Mouse (Mus musculus) embryonic facial prominence, embryonic 14.5 days (tissue): ENCODE data around the gene Gmnn. TPM values are rescaled to one million over a fixed set of nuclear protein-coding genes. Genes with fewer than 3 reads are reported as not detected.
"Not testable (repeated sequence)": the region's sequence is repeated elsewhere in the genome, so short reads cannot be mapped to it uniquely, and the experiment has no call there.

ENCODE experiments used
- ATAC-seq: fragments of 200-750 bp; cut with Nextera tagmentation; 2 replicates; pipeline ENCODE4 v1.8.0; 2017; ENCODE audit warnings: low read depth, moderate number of reproducible peaks, moderate TSS enrichment
- DNase-seq: peaks from one replicate; pipeline ENCODE4 v3.0.0-alpha.2; 2015; ENCODE audit warnings: low spot score
- H3K27ac ChIP-seq: fragments of 300-500 bp; sonication (generic); replicated peaks from 2 replicates; pipeline ENCODE4 v1.5.1; 2014; ENCODE audit warnings: low read depth, mild to moderate bottlenecking, low read length, moderate library complexity
- H3K27me3 ChIP-seq: fragments of 300-500 bp; sonication (generic); replicated peaks from 2 replicates; pipeline ENCODE4 v1.6.1; 2014; ENCODE audit warnings: low read length; ENCODE audit not compliant: control insufficient read depth, insufficient read depth
- H3K36me3 ChIP-seq: fragments of 300-500 bp; sonication (generic); 2 replicates; pipeline ENCODE4 v1.6.1; 2014; ENCODE audit warnings: low read length, mixed read lengths; ENCODE audit not compliant: control insufficient read depth, insufficient read depth
- H3K4me1 ChIP-seq: fragments of 300-500 bp; sonication (generic); 2 replicates; pipeline ENCODE4 v1.6.1; 2014; ENCODE audit warnings: antibody characterized with exemption, low read length; ENCODE audit not compliant: control insufficient read depth, insufficient read depth
- H3K4me2 ChIP-seq: fragments of 300-500 bp; sonication (generic); 2 replicates; pipeline ENCODE4 v1.6.1; 2014; ENCODE audit warnings: low read depth, mild to moderate bottlenecking, low read length, moderate library complexity, mixed read lengths
- H3K4me3 ChIP-seq: fragments of 300-500 bp; sonication (generic); 2 replicates; pipeline ENCODE4 v1.5.1; 2014; ENCODE audit warnings: low read depth, mild to moderate bottlenecking, low read length
- H3K9ac ChIP-seq: fragments of 300-500 bp; sonication (generic); 2 replicates; pipeline ENCODE4 v1.6.1; 2014; ENCODE audit warnings: low read depth, mild to moderate bottlenecking, low read length, moderate library complexity, mixed read lengths
- H3K9me3 ChIP-seq: fragments of 300-500 bp; sonication (generic); 2 replicates; pipeline ENCODE4 v1.6.1; 2016; ENCODE audit warnings: low read length; ENCODE audit not compliant: control insufficient read depth
- WGBS: fragments of 180-500 bp; shearing (Covaris S2); extraction: QIAGEN DNeasy Blood & Tissue Kit; methylation state at CpG from one replicate; pipeline ENCODE4 v1.1.7; 2014; 5-methylcytosine and 5-hydroxymethylcytosine counted together
- polyA plus RNA-seq: library from polyadenylated mRNA; unstranded; fragments of >200 nt; fragmentation: Nextera tagmentation; extraction: Ambion mirVana; gene quantifications from 2 replicates; pipeline ENCODE4 v1.2.1, GENCODE M21; 2014

The Gmnn gene
- polyA plus RNA-seq, 1 experiment from 2014 or later, result 82.4 TPM

DNA sequence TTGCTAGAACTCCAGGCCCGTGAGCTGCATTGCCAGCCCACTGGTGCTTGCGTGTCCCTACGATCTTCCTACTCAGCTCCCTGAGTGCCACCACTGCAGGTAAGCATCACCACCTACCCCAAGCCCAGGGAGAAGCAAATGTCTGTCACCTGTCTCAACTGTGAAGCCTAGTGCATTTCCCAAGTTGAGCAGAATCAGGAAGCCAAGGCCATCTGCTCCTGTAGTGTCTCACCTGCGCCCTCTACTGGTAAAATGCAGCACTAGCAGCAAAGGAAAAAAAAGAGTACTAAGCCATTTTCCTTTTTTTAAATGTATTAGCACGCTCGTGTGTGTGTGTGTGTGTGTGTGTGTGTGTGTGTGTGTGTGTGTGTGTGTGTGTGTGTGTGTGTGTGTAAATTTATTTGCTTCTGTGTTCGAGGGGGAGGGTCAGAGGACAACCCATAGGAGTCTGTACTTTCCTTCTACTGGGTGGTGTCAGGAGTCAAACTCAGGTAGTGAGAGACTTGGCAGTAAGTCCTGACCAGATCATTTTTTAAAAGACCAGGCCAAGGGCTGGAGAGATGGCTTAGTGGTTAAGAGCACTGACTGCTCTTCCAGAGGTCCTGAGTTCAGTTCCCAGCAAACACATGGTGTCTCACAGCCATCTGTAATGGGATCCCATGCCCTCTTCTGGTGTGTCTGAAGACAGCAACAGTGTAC, 14.6 kb upstream of the Gmnn start:
- Histone ChIP-seq H3K4me1 (no peaks in the 10 kb centered on the region), H3K9ac (no peak overlapping the region), H3K4me3 (no peak overlapping the region), H3K9me3 (no peaks in the 10 kb centered on the region), H3K27me3 (no peaks in the 10 kb centered on the region), H3K4me2 (no peak overlapping the region), H3K27ac (no peak overlapping the region), H3K36me3 (no peaks in the 10 kb centered on the region)
- whole genome bisulfite sequencing, result 52% methylated on average over 7 of the region's 7 CpGs
- ATAC-seq (no peak), DNase-seq (peak; percentile 74)

DNA sequence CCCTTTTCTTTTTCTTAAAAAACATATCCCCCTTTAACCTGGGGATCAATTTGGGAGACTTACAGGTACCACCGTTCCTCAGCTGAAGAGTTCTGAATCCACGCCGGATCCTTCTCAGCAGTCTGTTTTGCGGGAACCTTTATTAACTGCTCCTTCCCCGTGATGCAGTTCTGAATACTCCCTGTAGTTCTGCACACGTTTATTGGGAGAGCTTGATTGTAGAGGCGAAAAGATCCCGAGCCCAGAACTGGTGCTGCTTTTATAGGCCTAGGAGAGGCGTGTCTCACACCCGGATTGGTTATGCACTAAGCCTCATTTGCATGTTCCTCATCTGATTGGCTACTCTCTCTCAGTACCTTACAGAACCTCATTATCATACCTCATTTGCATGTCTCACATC, 9.8 kb upstream of the Gmnn start:
- not testable (repeated sequence) for H3K4me3 ChIP-seq, H3K9ac ChIP-seq, H3K4me2 ChIP-seq, H3K4me1 ChIP-seq, DNase-seq, H3K9me3 ChIP-seq, H3K27me3 ChIP-seq, H3K36me3 ChIP-seq, H3K27ac ChIP-seq, ATAC-seq
- WGBS, result 94% methylated on average over 10 of the region's 10 CpGs

- H3K27ac ChIP-seq, ATAC-seq, H3K4me2 ChIP-seq, H3K27me3 ChIP-seq, H3K36me3 ChIP-seq, H3K9me3 ChIP-seq, H3K4me1 ChIP-seq, H3K9ac ChIP-seq, H3K4me3 ChIP-seq, DNase-seq: not testable (repeated sequence)
- WGBS, result 50% methylated on average over 4 of the region's 4 CpGs
Observed at GRCm38 (mm10) chr13:24767809-24768208, 6.1 kb upstream of the Gmnn start.

GRCm38 (mm10) chr13:24762254-24762653, 531 bp upstream of the Gmnn start:
- WGBS, result 36% methylated on average over 4 of the region's 4 CpGs
- no peaks in the 10 kb centered on the region for H3K27me3 ChIP-seq
- 0 out of 2 replicates have a peak, but pooled peaks cover 7% of the 10 kb centered on the region for H3K36me3 ChIP-seq
- H3K4me2 ChIP-seq, result peak overlapping the region; percentile 62
- no peak for ATAC-seq
- DNase-seq, result no peak
- H3K4me1 ChIP-seq, result peaks cover 7% of the 10 kb centered on the region; the same call in 1 of the 2 replicates
- 0 out of 2 replicates have a peak overlapping the region, but pooled peaks have one; percentile 93 for H3K27ac ChIP-seq
- H3K9ac ChIP-seq, result peak overlapping the region; percentile 86
- no peaks in the 10 kb centered on the region for H3K9me3 ChIP-seq
- peak overlapping the region; percentile 97 for H3K4me3 ChIP-seq

GRCm38 (mm10) chr13:24761083-24761402, 680 bp downstream of the Gmnn start:
- Histone ChIP-seq H3K4me2 (peak overlapping the region; percentile 62), H3K9ac (peak overlapping the region; percentile 86), H3K4me3 (peak overlapping the region; percentile 97), H3K4me1 (peaks cover 7% of the 10 kb centered on the region; the same call in 1 of the 2 replicates), H3K27me3 (no peaks in the 10 kb centered on the region), H3K27ac (peak overlapping the region; percentile 93), H3K9me3 (no peaks in the 10 kb centered on the region), H3K36me3 (peaks cover 19% of the 10 kb centered on the region)
- WGBS, result 6% methylated on average over 10 of the region's 10 CpGs
- ATAC-seq (no peak), DNase-seq (no peak)

- H3K4me3 ChIP-seq, result peak overlapping the region; percentile 97
- no peak overlapping the region for H3K27ac ChIP-seq
- H3K9ac ChIP-seq, result peak overlapping the region; percentile 86
- peak overlapping the region; percentile 62 for H3K4me2 ChIP-seq
- peaks cover 7% of the 10 kb centered on the region; the same call in 1 of the 2 replicates for H3K4me1 ChIP-seq
- ATAC-seq (no peak), DNase-seq (no peak)
- peaks cover 23% of the 10 kb centered on the region for H3K36me3 ChIP-seq
- WGBS, result 54% methylated on average over 5 of the region's 5 CpGs
- H3K9me3 ChIP-seq, result no peaks in the 10 kb centered on the region
- H3K27me3 ChIP-seq, result no peaks in the 10 kb centered on the region
Observed at GRCm38 (mm10) chr13:24760351-24760870, 1.3 kb downstream of the Gmnn start.

- Histone ChIP-seq H3K4me2 (no peak overlapping the region), H3K4me1 (peaks cover 7% of the 10 kb centered on the region; the same call in 1 of the 2 replicates), H3K36me3 (peaks cover 33% of the 10 kb centered on the region), H3K27ac (no peak overlapping the region), H3K9me3 (no peaks in the 10 kb centered on the region), H3K4me3 (no peak overlapping the region), H3K9ac (no peak overlapping the region), H3K27me3 (no peaks in the 10 kb centered on the region)
- ATAC-seq (no peak), DNase-seq (no peak)
- WGBS, result 91% methylated on average over 10 of the region's 10 CpGs
Observed at GRCm38 (mm10) chr13:24759451-24759850, 2.3 kb downstream of the Gmnn start.

GRCm38 (mm10) chr13:24757820-24758564, 3.7 kb downstream of the Gmnn start:
- WGBS, result 88% methylated on average over 12 of the region's 12 CpGs
- H3K27me3 ChIP-seq, result no peaks in the 10 kb centered on the region
- H3K4me3 ChIP-seq, result no peak overlapping the region

More at GRCm38 (mm10) chr13:24757820-24758564, 3.7 kb downstream of the Gmnn start:
- Histone ChIP-seq H3K9ac (no peak overlapping the region), H3K36me3 (peaks cover 42% of the 10 kb centered on the region), H3K27ac (no peak overlapping the region), H3K9me3 (no peaks in the 10 kb centered on the region), H3K4me1 (peaks cover 7% of the 10 kb centered on the region; the same call in 1 of the 2 replicates), H3K4me2 (no peak overlapping the region)
- no peak for DNase-seq
- no peak for ATAC-seq
